Mouse (Mus musculus) heart, postnatal 0 days (tissue): ENCODE data around the gene Hist2h2aa2. TPM values are rescaled to one million over a fixed set of nuclear protein-coding genes. Genes with fewer than 3 reads are reported as not detected.
"Not testable (repeated sequence)": the region's sequence is repeated elsewhere in the genome, so short reads cannot be mapped to it uniquely, and the experiment has no call there.

Experiments
- ATAC-seq: fragments of 200-750 bp; cut with Nextera tagmentation; 2 replicates; pipeline ENCODE4 v1.8.0; 2017; ENCODE audit warnings: low read depth, moderate number of reproducible peaks, moderate library complexity; ENCODE audit not compliant: insufficient read depth
- DNase-seq: peaks from one replicate; pipeline ENCODE4 v3.0.0-alpha.2; 2016; ENCODE audit warnings: low spot score
- H3K27ac ChIP-seq: fragments of 300-500 bp; sonication (generic); 2 replicates; pipeline ENCODE4 v1.5.1; 2014; ENCODE audit warnings: low read depth, mild to moderate bottlenecking
- H3K27me3 ChIP-seq: fragments of 300-500 bp; sonication (generic); 2 replicates; pipeline ENCODE4 v1.6.1; 2014; ENCODE audit warnings: low read length, mixed read lengths; ENCODE audit not compliant: control insufficient read depth, insufficient read depth
- H3K36me3 ChIP-seq: fragments of 300-500 bp; sonication (generic); replicated peaks from 2 replicates; pipeline ENCODE4 v1.6.1; 2014; ENCODE audit warnings: low read length, mixed read lengths; ENCODE audit not compliant: control insufficient read depth, insufficient read depth
- H3K4me1 ChIP-seq: fragments of 300-500 bp; sonication (generic); 2 replicates; pipeline ENCODE4 v1.6.1; 2014; ENCODE audit warnings: antibody characterized with exemption; ENCODE audit not compliant: control insufficient read depth, insufficient read depth
- H3K4me2 ChIP-seq: fragments of 300-500 bp; sonication (generic); 2 replicates; pipeline ENCODE4 v1.6.1; 2014; ENCODE audit warnings: low read depth, mild to moderate bottlenecking, low read length, moderate library complexity
- H3K4me3 ChIP-seq: fragments of 300-500 bp; sonication (generic); 2 replicates; pipeline ENCODE4 v1.5.1; 2014; ENCODE audit warnings: low read depth, low read length
- H3K9ac ChIP-seq: fragments of 300-500 bp; sonication (generic); replicated peaks from 2 replicates; pipeline ENCODE4 v1.6.1; 2014; ENCODE audit warnings: low read depth, low read length, mixed read lengths
- H3K9me3 ChIP-seq: fragments of 300-500 bp; sonication (generic); replicated peaks from 2 replicates; pipeline ENCODE4 v1.6.1; 2016; ENCODE audit warnings: low read length; ENCODE audit not compliant: control insufficient read depth
- CTCF ChIP-seq: IDR thresholded peaks from 2 replicates; pipeline ENCODE4 v1.5.1; 2016; ENCODE audit warnings: antibody characterized with exemption, control low read depth, low read depth
- EP300 ChIP-seq: IDR thresholded peaks from 2 replicates; pipeline ENCODE4 v1.6.1; 2016; ENCODE audit warnings: antibody characterized with exemption, low read depth
- WGBS: fragments of 180-500 bp; shearing (Covaris S2); extraction: QIAGEN DNeasy Blood & Tissue Kit; methylation state at CpG from one replicate; pipeline ENCODE4 v1.1.7; 2014; 5-methylcytosine and 5-hydroxymethylcytosine counted together
- polyA plus RNA-seq: library from polyadenylated mRNA; unstranded; fragments of >200 nt; fragmentation: Nextera tagmentation; extraction: Ambion mirVana; gene quantifications from 2 replicates; pipeline ENCODE4 v1.2.1, GENCODE M21; 2015
- total RNA-seq: library from RNA; depleted of rRNA; stranded (reverse); fragments of >200 nt; gene quantifications from 2 replicates; pipeline ENCODE4 v1.2.3, GENCODE M21; 2014; ENCODE audit warnings: low replicate concordance

The Hist2h2aa2 gene
- total and polyA plus RNA-seq, 2 experiments from 2014 or later: 101 to 1,879 TPM

GRCm38 (mm10) chr3:96277800-96278624 lies 37.9 kb upstream of the Hist2h2aa2 start:
- H3K4me2 ChIP-seq: peak overlapping the region; percentile 75
- DNase-seq (peak; percentile 85), ATAC-seq (peak; percentile 91)
- under 1% methylated on average over 49 of the region's 49 CpGs for WGBS
- H3K4me3 ChIP-seq: peak overlapping the region; percentile 52
- 0 out of 2 replicates have a peak, but pooled peaks cover under 1% of the 10 kb centered on the region for H3K27me3 ChIP-seq
- H3K27ac ChIP-seq: peak overlapping the region; percentile 72; the same call in 1 of the 2 replicates
- H3K9ac ChIP-seq: peak overlapping the region; percentile 39; the same call in 1 of the 2 replicates
- no peaks in the 10 kb centered on the region for H3K4me1 ChIP-seq
- no peaks in the 10 kb centered on the region for H3K36me3 ChIP-seq
- H3K9me3 ChIP-seq: no peaks in the 10 kb centered on the region
- TF ChIP-seq EP300: no peak
- peak; percentile 76 for TF ChIP-seq CTCF

GRCm38 (mm10) chr3:96277428-96277799 lies 37.3 kb upstream of the Hist2h2aa2 start:
- H3K9me3 ChIP-seq: no peaks in the 10 kb centered on the region
- H3K27ac ChIP-seq: no peak overlapping the region
- DNase-seq: no peak
- peak; percentile 10; the same call in 1 of the 2 replicates for ATAC-seq
- H3K4me3 ChIP-seq: peak overlapping the region; percentile 52
- H3K4me1 ChIP-seq: no peaks in the 10 kb centered on the region
- TF ChIP-seq EP300 (no peak), CTCF (0 out of 2 replicates have a peak, but pooled peaks have one; percentile 8)
- H3K9ac ChIP-seq: peak overlapping the region; percentile 39; the same call in 1 of the 2 replicates
- no peaks in the 10 kb centered on the region for H3K27me3 ChIP-seq
- peak overlapping the region; percentile 75 for H3K4me2 ChIP-seq
- no peaks in the 10 kb centered on the region for H3K36me3 ChIP-seq
- 19% methylated on average over 8 of the region's 8 CpGs for WGBS

- 77% methylated on average over 17 of the region's 17 CpGs for WGBS
- Histone ChIP-seq H3K27me3 (no peaks in the 10 kb centered on the region), H3K4me1 (no peaks in the 10 kb centered on the region), H3K9me3 (no peaks in the 10 kb centered on the region), H3K4me3 (no peak overlapping the region), H3K4me2 (no peak overlapping the region), H3K36me3 (no peaks in the 10 kb centered on the region), H3K27ac (no peak overlapping the region), H3K9ac (no peak overlapping the region)
- ATAC-seq: no peak
- no peak for TF ChIP-seq EP300
- no peak for TF ChIP-seq CTCF
- DNase-seq: no peak
These were observed 33.8 kb upstream of the Hist2h2aa2 start for GRCm38 (mm10) chr3:96273591-96274465.

GRCm38 (mm10) chr3:96269511-96270474 lies 29.7 kb upstream of the Hist2h2aa2 start, which contains the start of gene Hist2h2bb:
TSS of gene Hist2h2bb (plus strand) at chr3:96269752.
- peak; percentile 95 for ATAC-seq
- DNase-seq: peak; percentile 98

GRCm38 (mm10) chr3:96268776-96269378 lies 28.8 kb upstream of the Hist2h2aa2 start:
- not testable (repeated sequence) for H3K27me3 ChIP-seq, DNase-seq, H3K9me3 ChIP-seq, H3K36me3 ChIP-seq
- ATAC-seq: peak; percentile 30
- Histone ChIP-seq H3K4me3 (peak overlapping the region; percentile 54), H3K27ac (peak overlapping the region; percentile 95), H3K9ac (peak overlapping the region; percentile 60), H3K4me2 (peak overlapping the region; percentile 75), H3K4me1 (peaks cover 17% of the 10 kb centered on the region; the same call in 1 of the 2 replicates)
- WGBS: 2% methylated on average over 9 of the region's 44 CpGs

More at GRCm38 (mm10) chr3:96269511-96270474, 29.7 kb upstream of the Hist2h2aa2 start, which contains the start of gene Hist2h2bb:
- WGBS: 2% methylated on average over 45 of the region's 45 CpGs
- H3K9me3 ChIP-seq: no peaks in the 10 kb centered on the region
- H3K4me1 ChIP-seq: peaks cover 8% of the 10 kb centered on the region; the same call in 1 of the 2 replicates
- H3K9ac ChIP-seq: peak within 1 kb of the TSS; percentile 60
- H3K4me2 ChIP-seq: peak within 1 kb of the TSS; percentile 75
- peak within 1 kb of the TSS; percentile 54 for H3K4me3 ChIP-seq
- peak within 1 kb of the TSS; percentile 95 for H3K27ac ChIP-seq
- no peaks in the 10 kb centered on the region for H3K36me3 ChIP-seq
- no peaks in the 10 kb centered on the region for H3K27me3 ChIP-seq
- TF ChIP-seq CTCF (no peak), EP300 (no peak)
